Mouse (Mus musculus) liver, embryonic 14.5 days (tissue): Measurements from ENCODE around the gene Parn. TPM values are rescaled to one million over a fixed set of nuclear protein-coding genes. Genes with fewer than 3 reads are reported as not detected.

Source experiments
- ATAC-seq: fragments of 200-750 bp; cut with Nextera tagmentation; 2 replicates; pipeline ENCODE4 v1.8.0; 2017; ENCODE audit warnings: moderate number of reproducible peaks, mild to moderate bottlenecking, moderate library complexity; ENCODE audit not compliant: insufficient read depth
- DNase-seq, 3 experiments: peaks; one replicate each; pipeline ENCODE4 v3.0.0-alpha.2; 2012 to 2013; ENCODE audit warnings: low read depth in 3 of 3, low spot score in 3 of 3
- H3K27ac ChIP-seq: fragments of 300-500 bp; sonication (generic); 2 replicates; pipeline ENCODE4 v1.5.1; 2014; ENCODE audit warnings: moderate library complexity, mild to moderate bottlenecking, control low read depth, inconsistent platforms
- H3K27me3 ChIP-seq: fragments of 300-500 bp; sonication (generic); 2 replicates; pipeline ENCODE4 v1.6.1; 2014; ENCODE audit warnings: mild to moderate bottlenecking, low read length, moderate library complexity; ENCODE audit not compliant: control insufficient read depth, insufficient read depth
- H3K36me3 ChIP-seq: fragments of 300-500 bp; sonication (generic); replicated peaks from 2 replicates; pipeline ENCODE4 v1.6.1; 2014; ENCODE audit warnings: low read depth; ENCODE audit not compliant: control insufficient read depth, insufficient read depth
- H3K4me1 ChIP-seq, 2 experiments: fragments of 200-500 bp in 1 of 2; fragments of 300-500 bp in 1 of 2; sonication (generic) in 1 of 2; replicated peaks; 2 replicates each; pipeline ENCODE4 v1.6.1; 2012 to 2014; ENCODE audit warnings: antibody characterized with exemption in 1 of 2, inconsistent platforms in 1 of 2, low read length in 1 of 2; ENCODE audit not compliant: control insufficient read depth in 2 of 2, insufficient read depth in 2 of 2
- H3K4me2 ChIP-seq: fragments of 300-500 bp; sonication (generic); 2 replicates; pipeline ENCODE4 v1.6.1; 2014; ENCODE audit warnings: low read depth, mild to moderate bottlenecking, control low read depth, moderate library complexity
- H3K4me3 ChIP-seq, 2 experiments: fragments of 200-500 bp in 1 of 2; fragments of 300-500 bp in 1 of 2; sonication (generic) in 1 of 2; 2 replicates each; pipeline ENCODE4 v1.5.1; 2012 to 2014; ENCODE audit warnings: low read depth in 2 of 2, low read length in 2 of 2, mild to moderate bottlenecking in 2 of 2, control low read depth in 1 of 2, inconsistent platforms in 1 of 2, moderate library complexity in 1 of 2; ENCODE audit not compliant: insufficient read depth in 1 of 2
- H3K9ac ChIP-seq: fragments of 300-500 bp; sonication (generic); replicated peaks from 2 replicates; pipeline ENCODE4 v1.6.1; 2014; ENCODE audit warnings: mild to moderate bottlenecking, control low read depth, moderate library complexity
- H3K9me3 ChIP-seq: fragments of 300-500 bp; sonication (generic); 2 replicates; pipeline ENCODE4 v1.6.1; 2016; ENCODE audit warnings: low read length, mixed read lengths; ENCODE audit not compliant: control insufficient read depth
- CTCF ChIP-seq: IDR thresholded peaks from 2 replicates; pipeline ENCODE4 v1.5.1; 2016; ENCODE audit warnings: antibody characterized with exemption, low read depth, control low read depth
- EP300 ChIP-seq: IDR thresholded peaks from 2 replicates; pipeline ENCODE4 v1.6.1; 2016; ENCODE audit warnings: antibody characterized with exemption, low read depth
- WGBS: fragments of 180-500 bp; shearing (Covaris S2); extraction: QIAGEN DNeasy Blood & Tissue Kit; methylation state at CpG from one replicate; pipeline ENCODE4 v1.1.7; 2014; ENCODE audit not compliant: insufficient replicate concordance; 5-methylcytosine and 5-hydroxymethylcytosine counted together
- polyA plus RNA-seq, 2 experiments: library from polyadenylated mRNA; depleted of rRNA in 1 of 2; stranded (reverse) in 1 of 2; unstranded in 1 of 2; fragments of >200 nt; fragmentation: Nextera tagmentation in 1 of 2; extraction: Ambion mirVana in 1 of 2; gene quantifications; 2 replicates each; pipeline versions ENCODE4 v1.2.1 to v1.2.3; 2012 to 2014

Parn gene
- polyA plus RNA-seq, 2 experiments = 7.1 to 12.9 TPM

DNA sequence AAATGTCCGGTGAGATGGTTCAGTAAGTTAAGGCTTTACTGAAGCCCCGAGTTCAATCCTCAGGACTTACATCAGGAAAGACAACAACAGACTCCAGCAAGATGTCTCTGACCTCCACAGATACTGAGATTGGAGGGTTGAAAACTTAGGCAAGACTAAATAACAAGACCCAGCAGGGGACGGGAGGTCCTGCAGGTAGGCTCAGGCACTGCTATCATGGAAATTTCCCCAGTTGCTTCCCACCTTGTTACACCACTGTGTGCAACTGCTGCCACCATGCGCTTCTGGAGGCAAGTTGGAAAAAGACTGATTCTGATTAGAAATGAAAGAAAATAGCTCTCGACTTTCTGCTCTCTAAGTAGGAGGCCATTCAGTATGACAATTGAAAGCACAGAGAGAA is 55.4 kb downstream of the Parn start:
- Histone ChIP-seq H3K4me1 (0 out of 4 replicates have a peak, but pooled peaks cover 0 to 3% of the 10 kb centered on the region in 2 experiments), H3K4me3 (no peak overlapping the region), H3K36me3 (peaks cover 2% of the 10 kb centered on the region; the same call in 1 of the 2 replicates), H3K9me3 (no peaks in the 10 kb centered on the region), H3K4me2 (no peak overlapping the region), H3K27ac (no peak overlapping the region), H3K9ac (no peak overlapping the region), H3K27me3 (no peaks in the 10 kb centered on the region)
- DNase-seq (no peak), ATAC-seq (no peak)
- TF ChIP-seq EP300 (no peak), CTCF (no peak)
- 70% methylated on average over 5 of the region's 5 CpGs for WGBS

DNA sequence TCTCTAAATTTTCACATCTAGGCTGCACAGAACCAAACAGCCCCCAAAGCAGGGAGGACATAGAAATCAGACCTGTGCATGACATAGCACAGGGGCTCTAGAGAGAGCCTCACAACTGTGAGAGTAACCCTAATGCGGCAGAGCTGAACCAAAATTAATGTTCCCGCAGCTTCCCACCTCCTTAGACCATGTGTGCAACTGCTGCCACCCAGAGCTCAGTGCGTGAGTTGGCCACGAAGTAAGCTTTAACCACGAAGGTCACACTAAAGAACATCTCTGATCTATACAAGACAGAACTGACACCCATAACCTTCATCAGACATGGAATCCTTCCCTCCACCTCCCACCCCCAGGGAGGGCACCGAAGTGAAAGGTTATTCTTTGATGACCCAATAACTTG is 55.9 kb downstream of the Parn start:
- Histone ChIP-seq H3K4me1 (0 out of 4 replicates have a peak, but pooled peaks cover 0 to 3% of the 10 kb centered on the region in 2 experiments), H3K27me3 (no peaks in the 10 kb centered on the region), H3K4me2 (no peak overlapping the region), H3K36me3 (no peaks in the 10 kb centered on the region; the same call in 1 of the 2 replicates), H3K4me3 (no peak overlapping the region), H3K9me3 (no peaks in the 10 kb centered on the region), H3K27ac (no peak overlapping the region), H3K9ac (no peak overlapping the region)
- no peak for DNase-seq
- 74% methylated on average over 6 of the region's 6 CpGs for WGBS
- no peak for TF ChIP-seq EP300
- TF ChIP-seq CTCF = no peak
- no peak for ATAC-seq

DNA sequence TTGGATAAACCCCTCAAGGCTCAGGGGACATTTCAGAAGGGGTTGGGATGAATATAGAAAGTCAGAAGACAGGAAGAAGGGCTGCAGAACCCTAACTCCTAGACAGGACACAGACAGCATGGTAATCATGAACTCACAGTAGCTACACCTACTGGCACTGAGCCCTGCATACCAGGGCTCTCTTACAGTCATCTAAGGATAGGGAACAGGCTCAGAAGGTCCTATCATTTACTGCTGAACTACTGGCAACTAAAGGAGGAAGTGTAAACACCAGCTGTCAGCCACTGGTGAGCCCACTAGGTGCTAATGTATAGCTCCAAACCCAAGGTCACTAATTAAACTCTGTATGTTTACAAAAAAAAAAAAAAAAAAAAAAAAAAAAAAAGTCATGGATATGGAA is 56.6 kb downstream of the Parn start:
- Histone ChIP-seq H3K36me3 (no peaks in the 10 kb centered on the region; the same call in 1 of the 2 replicates), H3K9me3 (no peaks in the 10 kb centered on the region), H3K9ac (no peak overlapping the region), H3K27ac (no peak overlapping the region), H3K4me1 (0 out of 4 replicates have a peak, but pooled peaks cover 0 to 3% of the 10 kb centered on the region in 2 experiments), H3K4me2 (no peak overlapping the region), H3K4me3 (no peak overlapping the region), H3K27me3 (no peaks in the 10 kb centered on the region)
- ATAC-seq (no peak), DNase-seq (no peak)
- TF ChIP-seq CTCF = no peak
- TF ChIP-seq EP300 = no peak

DNA sequence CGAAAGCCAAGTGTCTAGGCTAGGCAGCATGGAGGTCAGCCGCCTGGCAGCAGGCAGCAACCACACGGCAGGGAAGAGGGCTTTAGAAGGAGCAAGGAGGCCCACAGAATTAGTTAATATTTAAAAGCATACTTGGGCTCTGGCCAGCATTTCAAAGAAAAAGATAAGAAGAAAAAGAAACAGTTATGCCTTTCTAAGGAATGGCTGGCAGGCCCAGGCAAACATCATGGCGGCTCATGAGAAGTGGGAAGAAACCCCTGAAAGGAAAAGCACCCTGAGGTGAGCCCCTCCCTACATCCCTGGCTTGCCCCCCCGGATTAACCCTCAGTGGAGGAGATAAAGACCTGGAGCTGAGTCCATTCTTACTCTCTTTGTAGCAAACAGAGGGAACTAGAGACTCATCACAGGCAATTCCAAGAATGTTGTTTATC is 57.0 kb downstream of the Parn start:
- no peak for TF ChIP-seq EP300
- no peak for TF ChIP-seq CTCF
- WGBS = 63% methylated on average over 5 of the region's 5 CpGs
- Histone ChIP-seq H3K27me3 (no peaks in the 10 kb centered on the region), H3K36me3 (no peaks in the 10 kb centered on the region; the same call in 1 of the 2 replicates), H3K9me3 (no peaks in the 10 kb centered on the region), H3K4me1 (0 out of 4 replicates have a peak, but pooled peaks cover 0 to 3% of the 10 kb centered on the region in 2 experiments), H3K4me2 (no peak overlapping the region), H3K4me3 (no peak overlapping the region), H3K9ac (no peak overlapping the region), H3K27ac (no peak overlapping the region)
- ATAC-seq (no peak), DNase-seq (no peak)

DNA sequence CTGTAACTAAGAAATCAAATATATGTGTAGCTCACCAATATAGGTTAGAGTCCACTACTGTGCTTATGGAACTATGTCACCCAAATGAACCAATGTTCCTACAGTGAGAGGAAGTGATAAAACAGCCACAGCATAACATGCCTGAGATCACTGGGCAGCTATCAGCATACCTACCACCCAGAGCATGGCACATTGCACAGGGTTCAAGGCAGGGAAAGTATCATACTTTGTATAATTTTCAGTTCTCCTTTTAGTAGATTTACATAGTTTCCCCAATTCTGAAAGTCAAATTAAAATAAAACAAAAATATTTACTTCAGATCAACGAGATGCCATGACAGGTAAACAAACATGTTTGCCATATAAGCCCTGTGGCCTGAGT is 59.3 kb downstream of the Parn start:
- Histone ChIP-seq H3K36me3 (no peaks in the 10 kb centered on the region; the same call in 1 of the 2 replicates), H3K9me3 (no peaks in the 10 kb centered on the region), H3K27me3 (no peaks in the 10 kb centered on the region), H3K9ac (no peak overlapping the region), H3K4me2 (no peak overlapping the region), H3K4me3 (no peak overlapping the region), H3K27ac (no peak overlapping the region), H3K4me1 (0 out of 4 replicates have a peak, but pooled peaks cover 0 to 3% of the 10 kb centered on the region in 2 experiments)
- DNase-seq (no peak), ATAC-seq (no peak)
- TF ChIP-seq EP300 = no peak
- TF ChIP-seq CTCF = no peak
- WGBS = 54% methylated on average over 1 of the region's 1 CpGs
